Mouse (Mus musculus): Measurements from ENCODE around the gene Vps36.
A peak's percentile ranks its signal among the peaks of the same experiment; 100 is the strongest.

The Vps36 gene

DNA sequence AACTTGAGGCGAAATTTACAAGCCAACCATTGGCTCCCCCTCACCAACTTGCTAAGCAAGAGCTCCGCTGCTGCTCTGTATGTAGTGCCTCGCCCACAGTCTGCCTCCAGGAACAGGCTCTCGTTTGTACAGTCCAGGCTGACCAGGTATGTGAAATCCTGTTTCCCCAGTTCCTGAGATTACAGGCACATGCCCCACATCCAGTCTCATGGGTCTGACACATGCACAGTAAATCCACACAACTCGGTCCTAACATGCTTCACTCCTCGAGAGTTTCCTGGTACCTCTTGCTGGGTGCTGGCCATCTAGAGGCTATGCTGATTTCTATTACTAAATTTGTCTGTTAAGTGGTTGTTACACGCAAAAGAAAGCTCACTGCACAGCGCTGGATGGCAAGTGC, 33.8 kb downstream of the Vps36 start:
- DNase-seq: no peak

GRCm38 (mm10) chr8:22227061-22227877, 34.7 kb downstream of the Vps36 start, which contains the start of gene Thsd1:
TSS of gene Thsd1 (plus strand) at chr8:22227313.
- DNase-seq: peak; percentile 21 to 33

- DNase-seq: no peak
Observed at GRCm38 (mm10) chr8:22228621-22229020, 36.0 kb downstream of the Vps36 start.

DNA sequence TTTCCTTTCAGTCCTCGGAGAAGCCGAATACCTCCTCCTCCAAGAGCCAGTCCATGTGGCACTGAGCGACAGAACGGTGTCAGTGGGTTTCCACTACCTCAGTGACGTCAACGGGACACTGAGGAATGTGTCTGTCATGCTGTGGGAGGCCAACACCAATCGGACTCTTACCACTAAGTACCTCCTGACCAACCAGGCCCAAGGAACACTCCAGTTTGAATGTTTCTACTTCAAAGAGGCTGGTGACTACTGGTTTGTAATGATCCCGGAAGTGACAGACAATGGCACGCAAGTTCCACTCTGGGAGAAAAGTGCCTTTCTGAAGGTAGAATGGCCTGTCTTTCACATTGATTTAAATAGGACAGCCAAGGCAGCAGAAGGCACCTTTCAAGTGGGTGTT, 50.4 kb downstream of the Vps36 start:
- no peak for DNase-seq

- no peak for DNase-seq
Observed at GRCm38 (mm10) chr8:22245663-22246062, 53.1 kb downstream of the Vps36 start.

GRCm38 (mm10) chr8:22247956-22248355, 55.3 kb downstream of the Vps36 start:
- no peak for DNase-seq

- DNase-seq: no peak
Observed at GRCm38 (mm10) chr8:22249080-22249479, 56.5 kb downstream of the Vps36 start.

DNA sequence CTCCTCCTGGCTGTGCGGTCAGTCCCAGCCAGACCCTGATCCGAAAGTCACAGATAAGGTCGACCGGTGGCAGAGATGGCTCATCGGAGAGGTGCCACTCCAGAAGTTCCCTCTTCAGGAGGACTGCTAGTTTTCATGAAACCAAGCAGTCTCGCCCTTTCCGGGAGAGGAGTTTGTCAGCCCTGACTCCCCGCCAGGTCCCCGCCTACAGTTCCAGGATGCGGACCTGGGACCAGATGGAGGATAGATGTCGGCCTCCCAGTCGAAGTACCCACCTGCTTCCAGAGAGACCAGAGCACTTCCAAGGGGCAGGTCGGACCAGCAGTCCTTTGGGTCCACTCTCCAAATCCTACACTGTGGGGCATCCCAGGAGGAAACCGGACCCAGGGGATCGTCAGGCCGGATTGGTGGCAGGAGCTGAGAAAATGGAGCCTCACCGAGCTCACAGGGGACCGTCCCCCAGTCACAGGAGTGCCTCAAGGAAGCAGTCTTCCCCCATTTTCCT, 66.4 kb downstream of the Vps36 start:
- DNase-seq: no peak

DNA sequence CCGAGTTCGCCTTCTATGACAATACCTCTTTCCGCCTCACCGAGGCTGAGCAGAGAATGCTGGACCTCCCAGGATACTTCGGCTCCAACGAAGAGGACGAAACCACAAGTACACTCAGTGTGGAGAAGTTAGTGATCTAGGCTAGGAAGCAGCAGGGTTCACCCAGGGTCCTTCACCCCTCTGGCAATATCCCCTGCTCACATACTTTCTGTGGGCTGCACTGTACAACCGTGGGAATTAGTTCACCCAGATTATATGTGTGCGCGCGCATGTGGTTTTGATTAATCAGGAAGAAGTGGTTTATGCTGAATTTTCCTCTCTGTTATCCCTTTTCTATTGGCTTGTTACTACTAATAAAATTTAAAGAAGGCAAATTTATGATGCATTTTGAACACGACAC, 66.9 kb downstream of the Vps36 start:
- no peak for DNase-seq

DNA sequence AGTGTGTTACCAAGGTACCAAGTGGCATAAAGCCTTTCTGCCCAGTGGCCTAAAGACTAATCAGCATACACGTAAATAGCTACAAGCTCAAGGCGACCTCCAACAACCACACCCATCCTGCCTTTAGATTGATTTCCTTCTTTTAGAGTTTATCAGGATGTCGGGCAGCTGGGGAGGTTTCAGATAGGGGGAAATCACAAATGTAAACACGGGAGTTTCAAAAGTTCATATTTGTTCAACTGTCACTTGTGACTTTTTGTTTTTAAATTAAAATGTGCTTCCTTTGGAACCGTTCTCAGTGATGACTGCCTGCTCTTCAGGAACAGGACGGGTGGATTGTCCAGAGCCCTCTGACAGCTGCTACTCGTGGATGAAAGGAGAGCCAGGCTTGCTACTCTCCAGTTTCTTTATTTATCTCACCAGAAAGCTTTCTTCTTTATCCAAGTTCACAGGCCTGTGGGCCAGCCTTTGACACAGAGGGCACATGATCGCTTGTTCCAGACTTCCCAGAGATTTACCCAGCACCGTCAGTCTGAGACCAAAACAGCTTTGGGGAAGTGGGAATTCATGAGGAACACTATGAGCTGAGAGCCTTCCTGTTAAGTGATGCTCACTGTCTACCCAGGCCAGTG, 67.6 kb downstream of the Vps36 start:
- no peak for DNase-seq

- no peak for DNase-seq
Observed at GRCm38 (mm10) chr8:22262267-22262666, 69.7 kb downstream of the Vps36 start.

- DNase-seq: no peak
Observed at GRCm38 (mm10) chr8:22264292-22264691, 71.7 kb downstream of the Vps36 start.

- no peak for DNase-seq
Observed at GRCm38 (mm10) chr8:22264787-22265186, 72.2 kb downstream of the Vps36 start.

- no peak for DNase-seq
Observed at GRCm38 (mm10) chr8:22265194-22265593, 72.6 kb downstream of the Vps36 start.

DNA sequence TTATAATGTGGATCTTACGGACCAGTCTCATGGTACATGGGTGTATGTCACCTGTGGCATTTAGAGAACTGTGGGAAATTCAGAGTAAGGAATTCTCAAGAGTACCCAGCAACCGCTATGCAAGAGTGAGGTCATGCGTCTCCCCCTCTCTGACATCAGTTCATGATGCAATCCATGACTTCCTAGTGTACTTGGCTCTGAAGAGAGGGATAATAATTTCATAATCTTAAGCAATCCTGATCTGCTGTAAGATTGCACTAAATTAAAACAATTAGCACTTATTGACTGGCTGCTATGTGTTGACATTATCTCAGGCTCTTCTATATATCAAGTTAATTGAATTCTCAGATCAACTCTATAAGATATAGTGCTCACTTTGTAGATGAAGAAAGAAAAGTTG, 74.2 kb downstream of the Vps36 start:
- DNase-seq: no peak
